Mouse (Mus musculus) MEL-GATA-1-ER (cell line): ENCODE data around the gene Zfp62.
"Not testable (repeated sequence)": the region's sequence is repeated elsewhere in the genome, so short reads cannot be mapped to it uniquely, and the experiment has no call there.

Experiments used
- DNase-seq: peaks from one replicate; pipeline ENCODE4 v3.0.0-alpha.2; 2012; ENCODE audit warnings: low read depth; ENCODE audit errors: extremely low read depth

The Zfp62 gene

DNA sequence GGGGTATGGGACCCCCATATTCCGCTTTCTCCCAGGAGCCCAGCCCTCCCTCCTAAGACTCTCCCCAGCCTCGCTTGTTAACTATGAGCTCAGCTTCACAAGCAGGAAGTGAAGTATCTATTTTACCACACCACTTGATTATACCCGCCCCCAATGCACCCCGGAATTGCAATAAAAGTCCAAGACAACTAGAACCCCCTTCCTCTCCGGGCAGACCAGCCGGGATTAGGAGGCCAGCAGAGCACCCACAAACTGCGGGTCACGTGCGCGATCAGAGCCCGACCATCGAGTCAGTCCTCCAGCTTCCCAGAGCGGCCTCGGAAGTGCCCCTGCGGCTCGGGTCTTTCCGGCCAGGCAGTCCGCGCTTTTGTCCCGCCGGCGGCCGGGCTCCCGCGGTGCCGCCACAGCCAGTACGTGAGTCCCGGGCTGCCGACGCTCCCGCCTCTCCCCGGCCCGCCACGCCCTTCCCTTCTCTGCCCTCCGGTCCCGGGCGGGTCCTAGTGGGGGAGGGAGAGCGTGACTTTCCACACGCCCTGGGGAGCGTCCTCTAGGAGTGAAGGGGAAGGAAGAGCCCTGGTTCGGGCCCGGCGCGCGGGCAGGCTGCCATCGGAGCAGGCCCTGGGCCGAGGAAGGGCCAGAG lies at the start of gene Zfp62:
Gene Zfp62, plus strand, starts transcription at position 164 of the 640 bp plus-strand sequence.
- DNase-seq: peak; percentile 92

DNA sequence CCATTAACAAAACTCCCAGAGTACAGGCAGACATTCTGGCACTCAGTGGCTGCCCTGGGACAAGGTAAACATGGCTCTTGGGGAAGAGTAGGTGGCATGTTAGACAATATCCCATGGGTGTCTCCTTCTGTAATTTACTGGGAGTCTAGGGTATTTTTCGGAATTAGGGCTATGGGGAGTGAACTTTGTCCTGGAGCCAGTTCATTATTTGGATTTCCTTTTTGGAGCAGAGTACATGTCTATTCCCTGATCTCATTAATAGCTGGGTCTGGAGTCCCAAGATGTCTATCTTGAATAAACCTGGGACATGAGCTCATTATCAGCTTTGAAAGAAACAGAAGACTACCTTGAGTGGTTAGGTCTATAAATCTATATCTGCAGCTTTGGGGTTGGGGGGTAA lies 49.0 kb upstream of the Zfp62 start, which contains the start of gene Olfr1394:
Gene Olfr1394, plus strand, starts transcription at position 301 of the 400 bp plus-strand sequence.
- DNase-seq: no peak

DNA sequence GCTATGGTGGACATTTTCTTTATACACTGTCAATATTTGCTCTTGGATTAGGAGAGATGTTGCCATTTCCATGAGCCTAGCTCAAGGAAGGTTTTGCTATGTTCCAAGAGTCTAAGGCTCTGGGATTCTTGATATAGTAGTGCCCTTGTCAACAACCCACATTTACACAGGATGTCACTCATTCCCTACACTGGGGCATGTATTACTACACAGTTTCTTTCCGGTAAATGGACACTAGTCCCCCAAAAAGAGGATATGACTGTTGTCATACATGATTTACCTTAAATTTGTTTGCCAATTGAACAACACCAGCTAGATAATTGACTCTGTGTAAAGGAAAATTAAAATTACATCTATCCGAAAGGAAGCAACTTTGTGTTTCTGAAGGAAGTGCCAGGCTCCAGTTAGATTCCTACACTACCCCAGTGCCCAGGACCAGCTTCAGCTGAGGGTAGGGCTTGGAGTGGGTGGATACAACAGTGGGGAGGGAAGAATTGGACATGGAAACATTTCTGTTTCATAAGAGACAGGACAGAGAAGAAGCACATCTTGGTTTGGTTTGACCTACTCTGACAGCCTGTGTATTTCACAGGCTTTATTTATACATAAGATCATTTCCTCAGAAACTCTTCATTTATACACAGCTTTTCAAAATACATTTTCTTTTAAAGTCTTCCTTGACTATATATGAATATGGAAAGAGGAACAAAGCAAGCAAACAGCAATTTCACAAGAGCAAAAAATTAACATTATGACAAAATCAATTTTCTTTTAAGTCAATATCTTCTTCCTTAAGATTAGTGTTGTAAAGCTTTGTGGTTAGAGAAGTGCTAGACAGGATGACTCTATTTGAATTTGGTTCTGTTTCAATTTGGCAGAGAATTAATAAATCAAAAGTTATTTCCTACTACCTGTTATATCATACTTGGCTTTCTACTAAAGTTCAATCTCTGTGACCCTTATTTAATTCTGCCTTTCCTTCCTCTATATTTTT lies 46.0 kb upstream of the Zfp62 start:
- no peak for DNase-seq

DNA sequence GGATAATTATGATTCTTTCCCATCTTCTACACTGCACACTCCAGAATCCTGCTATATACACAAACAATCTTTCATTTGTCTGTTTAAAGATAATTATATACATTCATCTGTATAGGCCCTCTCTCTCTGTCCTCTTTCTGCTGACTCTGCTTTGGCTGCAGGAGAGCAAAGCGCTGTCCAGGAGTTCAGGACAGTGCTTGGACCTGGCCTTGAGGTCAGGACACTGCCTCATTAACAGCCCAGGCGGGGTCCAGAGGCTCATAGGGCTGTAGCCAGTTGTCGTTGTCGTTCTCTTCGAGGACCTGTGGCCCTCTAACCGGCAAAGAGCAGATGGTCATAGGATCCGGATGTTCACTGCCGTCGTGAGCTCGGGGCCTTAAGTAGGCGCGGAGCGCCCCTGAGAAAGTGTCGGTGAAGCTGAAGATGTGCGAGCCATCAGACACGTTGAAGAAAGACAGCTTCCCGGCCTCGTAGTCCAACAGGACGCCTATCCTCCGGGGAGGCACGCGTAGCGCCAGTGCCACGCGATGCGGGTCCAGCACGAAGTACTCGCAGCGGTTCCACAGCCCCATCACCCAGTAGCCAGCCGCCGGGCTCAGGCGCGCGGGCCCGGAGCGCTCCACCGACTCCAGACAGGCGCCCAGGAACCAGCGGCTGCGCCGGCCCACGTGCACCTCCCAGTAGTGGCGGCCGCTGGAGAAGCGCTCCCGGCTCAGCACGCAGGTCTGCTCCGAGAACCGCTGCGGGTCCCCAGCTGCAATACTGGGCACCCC lies 34.1 kb upstream of the Zfp62 start:
- no peak for DNase-seq

DNA sequence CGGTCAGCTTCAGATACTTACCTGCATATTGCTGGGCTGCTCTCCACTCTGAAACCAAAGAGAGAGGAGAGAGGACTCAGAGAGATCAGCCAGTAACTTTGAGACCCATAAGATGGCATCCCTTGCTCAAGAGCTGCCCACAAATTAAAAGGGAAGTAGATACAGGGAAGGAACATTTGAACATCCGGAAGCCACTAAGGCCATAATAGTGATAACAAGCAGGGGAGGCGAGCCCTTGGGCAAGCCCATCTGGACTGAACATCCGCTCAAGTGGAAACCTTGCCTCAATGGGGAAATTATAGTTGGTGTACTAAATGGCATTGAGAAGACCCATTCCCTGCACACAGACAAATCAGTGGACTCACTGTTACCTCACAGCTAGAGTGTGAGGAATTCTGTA lies 32.5 kb upstream of the Zfp62 start:
- peak; percentile 29 for DNase-seq

DNA sequence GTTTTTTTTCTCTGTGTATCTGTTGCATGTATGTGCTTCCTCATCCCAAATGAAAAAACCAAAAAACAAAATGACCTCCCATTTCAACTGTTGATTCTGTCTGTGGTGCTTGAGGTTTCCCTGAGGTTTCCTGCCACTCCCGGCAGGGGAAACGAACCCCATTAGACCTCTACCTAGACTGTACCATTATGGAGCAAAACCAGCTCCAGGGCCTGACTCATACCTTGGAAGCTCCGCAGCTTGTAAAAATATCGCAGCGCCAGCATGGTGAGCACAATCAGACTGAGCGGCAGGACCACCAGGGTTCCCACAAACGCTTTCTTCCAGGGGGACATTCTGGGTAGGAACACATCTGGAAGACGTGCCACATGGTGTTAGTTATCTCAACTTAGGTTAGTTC lies 27.7 kb upstream of the Zfp62 start:
- no peak for DNase-seq

DNA sequence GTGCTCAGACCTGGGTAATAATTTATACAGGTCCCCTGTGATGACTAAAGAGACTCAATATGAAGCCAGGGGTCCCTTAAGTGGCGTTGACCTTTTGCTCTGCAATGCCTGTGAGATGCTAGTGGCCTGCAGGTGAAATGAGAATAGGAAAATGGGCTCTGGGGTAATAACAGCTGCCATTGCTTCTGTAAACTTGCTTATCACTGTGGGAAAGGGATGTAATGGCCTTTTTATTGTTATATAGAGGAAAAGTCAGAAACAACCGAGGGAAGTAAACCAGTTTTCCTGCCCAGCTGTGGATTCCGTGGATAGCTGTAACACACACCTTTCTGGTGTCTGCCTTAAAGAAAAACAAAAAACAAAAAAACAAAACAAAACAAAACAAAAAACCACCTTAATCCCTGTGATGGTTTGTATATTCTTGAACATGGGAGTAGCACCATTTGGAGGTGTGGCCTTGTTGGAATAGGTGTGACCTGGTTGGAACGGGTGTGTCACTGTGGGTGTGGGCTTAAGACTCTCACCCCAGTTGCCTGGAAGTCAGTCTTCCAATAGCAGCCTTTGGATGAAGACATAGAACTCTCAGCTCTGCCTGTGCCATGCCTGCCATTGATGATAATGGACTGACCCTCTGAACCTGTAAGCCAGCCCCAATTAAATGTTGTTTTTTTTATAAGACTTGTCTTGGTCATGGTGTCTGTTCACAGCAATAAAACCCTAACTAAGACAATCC lies 26.9 kb upstream of the Zfp62 start:
- not testable (repeated sequence) for DNase-seq

DNA sequence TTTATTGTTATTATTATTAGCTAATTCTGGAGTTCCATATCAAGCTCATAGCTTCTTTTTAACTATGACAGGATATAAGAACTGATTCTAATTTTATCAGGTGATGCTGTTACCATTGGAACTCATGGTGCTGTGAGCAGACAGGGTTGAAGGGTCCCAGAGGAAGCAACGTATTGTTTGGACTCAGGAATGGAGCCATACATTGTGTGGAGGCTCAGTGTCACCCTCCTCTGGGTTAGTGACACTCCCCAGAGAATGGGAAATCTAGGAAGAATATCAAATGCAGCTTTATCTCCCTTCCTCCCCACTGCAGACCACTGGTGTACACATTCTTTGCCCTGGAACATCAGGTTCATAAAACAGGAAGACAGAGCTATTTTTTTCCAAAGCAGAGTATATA lies 19.9 kb upstream of the Zfp62 start:
- no peak for DNase-seq

DNA sequence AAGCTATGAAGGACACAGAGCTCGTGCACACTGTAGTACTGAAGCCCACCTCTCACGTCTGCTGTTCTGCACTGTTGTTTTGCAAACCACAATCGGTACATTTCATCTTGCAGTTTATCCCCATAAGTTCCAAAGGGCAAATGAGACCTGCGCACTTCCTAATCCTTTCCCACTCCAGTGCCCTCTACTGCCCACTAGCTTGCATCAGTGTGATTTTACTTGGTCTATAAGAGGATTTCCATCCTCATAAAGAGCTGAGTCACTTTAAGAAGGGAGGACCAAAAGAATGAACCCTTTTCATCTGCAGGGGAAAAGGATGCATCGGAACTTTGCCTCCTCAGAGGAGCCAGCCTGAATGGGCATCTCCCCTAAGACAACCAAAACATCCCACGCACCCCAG lies 16.6 kb upstream of the Zfp62 start:
- DNase-seq: no peak

DNA sequence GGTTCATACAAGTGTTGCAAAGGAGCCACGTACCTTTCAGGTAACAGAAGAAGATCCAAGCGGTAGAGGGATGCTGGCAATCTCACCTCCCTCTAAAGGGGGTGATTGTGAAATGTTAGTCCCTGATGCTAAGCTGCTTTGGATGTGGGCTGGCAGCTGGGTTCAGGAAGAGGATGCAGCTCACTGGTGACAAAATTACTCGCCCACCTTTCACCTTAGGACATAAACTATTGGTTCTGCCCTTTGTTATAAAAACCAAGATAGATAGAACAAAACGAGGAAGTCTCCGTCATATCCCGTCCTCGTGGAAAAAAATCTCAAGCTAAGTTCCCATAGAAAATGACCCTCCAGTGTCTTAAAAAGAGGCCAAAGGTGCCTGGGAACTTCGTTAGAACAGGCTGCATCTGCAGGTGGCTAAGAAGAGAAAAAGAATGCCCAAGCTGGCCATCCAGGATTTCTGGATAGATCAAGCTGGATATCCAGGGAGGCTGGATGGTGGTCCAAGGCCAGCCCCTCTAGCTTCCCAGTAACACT lies 16.1 kb upstream of the Zfp62 start, which contains the start of gene Btnl9:
Gene Btnl9, minus strand, starts transcription at position 205 of the 534 bp plus-strand sequence.
- no peak for DNase-seq

DNA sequence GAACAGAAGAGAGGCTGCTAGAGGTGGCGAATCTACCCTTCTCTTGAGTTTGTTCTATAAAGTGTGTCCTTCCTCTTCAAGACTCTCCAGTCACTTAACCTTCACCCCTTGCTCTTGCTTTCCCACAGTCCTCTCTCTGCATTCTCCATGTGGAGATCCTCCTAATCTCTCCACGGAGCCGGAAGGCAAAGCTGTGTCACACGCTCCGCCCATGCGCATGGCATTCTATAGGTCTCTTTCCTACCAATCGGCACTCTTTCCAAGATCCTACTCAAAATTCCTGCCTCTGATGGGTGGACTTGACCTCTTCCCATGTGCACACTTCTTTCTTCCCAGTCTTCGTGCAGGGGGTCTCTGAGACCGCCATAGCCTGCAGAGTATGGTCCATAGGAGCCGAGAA lies 15.4 kb upstream of the Zfp62 start:
- no peak for DNase-seq

DNA sequence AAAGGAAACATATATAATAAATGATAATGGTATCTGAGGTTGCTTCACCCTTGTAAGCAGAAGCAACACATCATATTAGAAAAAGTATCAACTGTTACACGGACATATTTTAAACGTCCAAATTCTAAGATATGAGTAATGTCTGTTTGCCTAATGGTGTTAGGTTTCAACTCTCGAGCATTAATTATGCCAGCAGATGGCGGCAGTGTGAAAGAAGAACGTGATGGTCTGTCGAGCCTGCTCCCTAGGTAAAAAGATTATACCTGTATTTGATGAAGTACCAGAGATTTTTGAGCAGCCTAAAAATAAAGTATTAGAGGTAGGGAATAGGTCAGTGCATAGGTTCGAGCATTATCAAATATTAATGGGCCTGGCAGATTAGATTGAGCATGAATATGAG lies 13.4 kb upstream of the Zfp62 start:
- peak; percentile 22 for DNase-seq

DNA sequence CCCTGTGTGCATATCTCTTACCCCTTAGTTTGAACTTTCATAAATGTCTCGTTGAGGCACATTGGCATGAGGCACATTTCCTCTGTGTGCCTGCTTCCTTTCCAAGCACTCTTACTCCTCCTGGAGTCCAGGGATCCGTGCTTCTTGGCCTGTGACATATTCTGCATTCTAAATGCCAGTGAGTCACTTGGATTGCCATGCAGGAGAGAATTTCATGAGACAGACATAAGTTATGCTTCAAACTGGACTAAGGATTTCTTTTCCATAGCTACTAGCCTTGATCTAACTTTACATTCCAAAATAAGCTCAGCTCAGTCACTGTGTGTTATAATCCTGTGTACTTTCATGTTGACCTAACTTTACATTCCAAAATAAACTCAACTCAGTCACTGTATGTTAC lies 12.0 kb upstream of the Zfp62 start:
- DNase-seq: no peak

DNA sequence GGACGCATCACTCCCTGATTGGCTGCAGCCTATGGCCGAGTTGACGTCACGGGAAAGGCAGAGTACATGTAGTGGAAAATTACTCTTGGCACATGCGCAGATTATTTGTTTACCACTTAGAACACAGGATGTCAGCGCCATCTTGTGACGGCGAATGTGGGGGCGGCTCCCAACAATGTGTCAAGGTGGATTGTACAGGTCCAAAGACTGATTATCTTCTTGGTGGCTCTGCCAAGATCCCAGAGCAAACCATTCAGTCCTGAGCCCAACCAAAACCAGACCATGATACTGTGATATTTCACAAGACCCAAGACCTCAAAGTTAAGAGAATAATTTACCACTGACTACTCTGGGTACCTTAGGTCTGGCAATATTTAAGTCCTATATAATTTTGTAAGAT lies 8.3 kb upstream of the Zfp62 start:
- DNase-seq: not testable (repeated sequence)

DNA sequence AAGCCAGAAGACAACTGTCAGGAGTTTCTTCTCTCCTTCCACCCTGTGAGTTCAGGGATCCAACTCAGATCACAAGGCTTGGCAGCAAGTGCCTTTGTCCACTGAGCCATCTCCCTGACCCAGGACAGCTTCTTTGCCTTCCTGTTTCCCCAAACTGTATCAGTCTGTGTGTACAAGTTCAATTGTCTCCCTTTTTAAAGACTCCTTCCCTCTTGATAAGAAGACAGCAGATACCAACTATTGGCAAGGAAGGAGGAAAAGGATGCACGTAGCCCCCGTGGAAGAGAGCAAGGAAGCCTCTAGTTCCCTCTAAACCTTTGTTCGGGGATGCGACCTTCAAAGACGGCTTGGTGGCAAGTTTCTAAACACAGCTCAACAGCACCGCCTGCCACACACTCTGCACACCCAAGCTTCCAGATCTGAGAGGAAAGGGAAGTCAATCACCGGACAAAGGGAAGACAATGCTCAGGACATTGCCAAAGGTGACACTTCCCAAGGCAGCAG lies 7.2 kb upstream of the Zfp62 start:
- DNase-seq: no peak

DNA sequence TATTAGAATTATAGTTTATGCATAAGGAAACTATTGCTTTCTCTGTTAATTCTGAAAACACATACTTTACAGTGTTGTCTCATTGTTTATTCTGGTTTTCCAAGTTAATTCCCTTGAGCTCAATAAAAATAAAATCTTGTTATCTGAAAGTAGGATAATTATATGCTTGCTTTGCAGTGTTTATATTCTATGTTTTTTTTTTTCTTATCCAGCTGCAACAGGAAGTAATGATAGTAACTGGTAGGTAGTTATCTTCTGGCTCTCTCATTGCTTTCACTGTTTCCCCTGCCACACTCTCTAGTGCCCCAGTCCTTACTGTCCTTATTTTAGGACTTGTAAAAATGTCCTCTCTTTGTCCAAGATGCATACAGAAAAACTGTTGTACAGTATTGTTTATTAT lies 2.4 kb upstream of the Zfp62 start:
- DNase-seq: no peak

DNA sequence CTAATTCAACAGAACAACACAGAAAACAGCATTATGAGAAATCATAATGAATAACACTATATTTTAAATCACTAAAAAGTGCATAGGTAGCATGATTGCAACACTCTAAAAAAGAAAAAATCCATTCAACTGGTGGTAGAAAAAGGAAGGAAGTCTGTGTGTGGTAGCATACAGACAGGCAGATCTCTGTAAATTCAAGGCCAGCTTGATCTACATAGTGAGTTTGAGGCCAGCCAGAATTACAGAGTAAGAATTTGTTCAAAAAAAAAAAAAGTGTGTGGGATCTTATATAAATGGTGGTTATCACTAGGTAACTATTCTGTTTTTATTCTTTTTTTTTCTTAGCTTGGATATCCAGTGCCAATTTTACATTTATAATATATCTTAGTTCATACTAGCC lies 1.9 kb upstream of the Zfp62 start:
- no peak for DNase-seq

DNA sequence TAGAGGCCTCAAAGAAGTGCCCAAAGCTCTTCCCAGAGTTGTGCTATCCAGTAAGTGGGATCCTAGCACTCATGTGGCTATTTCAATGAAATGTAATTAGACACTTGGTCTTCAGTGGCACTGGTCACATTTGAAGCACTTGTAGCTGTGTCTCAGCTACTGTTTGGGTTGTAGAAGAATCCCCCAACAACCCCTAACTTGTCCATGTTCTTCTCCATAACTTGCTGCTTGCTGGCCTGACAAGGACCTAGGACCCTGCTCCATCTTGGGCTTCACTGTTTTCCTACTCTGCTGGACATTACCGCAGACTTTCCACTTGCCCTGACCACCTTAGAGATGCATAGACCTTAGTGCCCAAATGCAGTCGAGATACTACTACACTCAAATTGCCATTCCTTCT lies 1.0 kb upstream of the Zfp62 start:
- peak; percentile 7 for DNase-seq

DNA sequence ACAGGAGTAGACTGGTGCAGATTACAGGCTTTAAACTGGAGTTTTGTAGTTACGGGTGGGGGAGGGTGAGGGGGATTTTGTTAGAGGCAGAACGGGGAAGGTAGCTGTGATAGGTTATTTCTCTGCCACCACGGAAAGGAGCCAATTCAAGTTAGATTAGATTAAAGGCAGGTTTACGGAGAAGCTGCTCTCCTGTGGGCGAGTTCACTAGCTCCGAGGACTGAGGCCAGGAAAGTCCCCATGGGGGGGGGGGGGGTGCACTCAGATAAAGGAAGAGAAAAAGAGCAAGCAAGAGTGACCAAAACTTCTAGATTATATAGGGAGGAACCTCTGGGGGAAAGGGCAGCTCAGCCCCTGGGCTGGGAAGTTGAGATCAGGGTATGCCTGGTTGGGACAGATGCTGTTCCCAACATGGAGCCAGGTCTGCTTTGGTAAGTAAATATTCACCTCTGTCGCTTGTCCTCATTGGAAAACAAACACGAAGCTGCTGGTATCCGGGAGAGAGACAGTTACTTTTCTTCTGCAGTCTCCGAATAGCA lies 500 bp upstream of the Zfp62 start:
- peak; percentile 55 for DNase-seq

DNA sequence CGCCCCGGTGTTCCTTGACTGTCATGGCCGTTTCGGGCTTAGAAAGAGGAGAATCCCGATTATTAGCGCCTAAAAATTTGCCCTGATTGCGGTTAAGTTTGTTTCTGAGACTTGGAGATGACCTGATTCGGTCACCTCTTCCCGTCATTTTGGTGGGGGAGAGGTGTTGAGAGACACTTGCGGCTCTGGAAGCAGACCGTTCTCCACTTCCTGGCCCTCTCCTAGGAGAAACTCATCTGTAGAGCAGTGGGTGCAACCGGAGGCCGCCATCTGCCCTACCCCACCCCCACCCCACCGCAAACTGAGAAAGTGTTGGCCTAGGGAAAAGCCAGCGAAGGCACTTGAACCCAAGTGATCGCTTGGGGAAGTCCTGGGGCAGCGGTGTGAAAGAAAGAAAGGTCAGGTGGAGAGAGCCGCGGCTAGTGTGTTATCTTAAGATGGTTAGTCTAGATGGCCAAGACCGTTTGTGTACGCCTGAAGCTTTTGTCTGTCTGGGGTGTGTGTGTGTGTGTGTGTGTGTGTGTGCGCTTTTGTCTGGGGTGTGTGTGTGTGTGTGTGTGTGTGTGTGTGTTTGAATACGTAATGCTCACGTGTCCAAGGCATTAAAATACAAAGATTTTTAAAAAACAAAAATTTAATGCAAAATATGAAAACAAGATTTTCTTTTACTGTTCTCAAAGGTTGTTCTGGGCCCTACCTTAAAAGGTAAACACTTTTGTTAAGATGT lies 842 bp downstream of the Zfp62 start:
- peak; percentile 50 for DNase-seq
